Mouse (Mus musculus): ENCODE results near the gene Adamts15. TPM values are rescaled to one million over a fixed set of nuclear protein-coding genes. Genes with fewer than 3 reads are reported as not detected.

Adamts15 gene
- 1 to 10 TPM; 4.7 to 6.4 TPM for total RNA-seq (2021)

GRCm38 (mm10) chr9:30922197-30922894 is at the start of gene Adamts15:
Adamts15 (minus strand) TSS chr9:30922452.
- intact Hi-C loops (cut with DNase I) = no loop called here
- DNase-seq (ENCODE audit: low spot score in 2 of 2) = peak; percentile 36 to 54

GRCm38 (mm10) chr9:30971967-30972366 is 49.7 kb upstream of the Adamts15 start:
- no peak for DNase-seq (ENCODE audit: low spot score in 2 of 2)
- intact Hi-C loops (cut with DNase I) = no loop called here

GRCm38 (mm10) chr9:30970001-30970400 is 47.7 kb upstream of the Adamts15 start:
- DNase-seq (ENCODE audit: low spot score in 2 of 2) = no peak
- intact Hi-C loops (cut with DNase I) = no loop called here

GRCm38 (mm10) chr9:30968130-30968529 is 45.9 kb upstream of the Adamts15 start:
- intact Hi-C loops (cut with DNase I) = no loop called here

GRCm38 (mm10) chr9:30966881-30967280 is 44.6 kb upstream of the Adamts15 start:
- no peak for DNase-seq (ENCODE audit: low spot score in 2 of 2)
- intact Hi-C loops (cut with DNase I) = no loop called here

More at GRCm38 (mm10) chr9:30968130-30968529, 45.9 kb upstream of the Adamts15 start:
- no peak for DNase-seq (ENCODE audit: low spot score in 2 of 2)

GRCm38 (mm10) chr9:30964685-30965084 is 42.4 kb upstream of the Adamts15 start:
- intact Hi-C loops (cut with DNase I) = no loop called here

GRCm38 (mm10) chr9:30963780-30964179 is 41.5 kb upstream of the Adamts15 start:
- DNase-seq (ENCODE audit: low spot score in 2 of 2) = no peak
- intact Hi-C loops (cut with DNase I) = no loop called here

More at GRCm38 (mm10) chr9:30964685-30965084, 42.4 kb upstream of the Adamts15 start:
- no peak for DNase-seq (ENCODE audit: low spot score in 2 of 2)

GRCm38 (mm10) chr9:30955246-30955645 is 33.0 kb upstream of the Adamts15 start:
- intact Hi-C loops (cut with DNase I) = no loop called here
- no peak for DNase-seq (ENCODE audit: low spot score in 2 of 2)

GRCm38 (mm10) chr9:30953287-30953686 is 31.0 kb upstream of the Adamts15 start:
- intact Hi-C loops (cut with DNase I) = no loop called here
- DNase-seq (ENCODE audit: low spot score in 2 of 2) = no peak

- DNase-seq (ENCODE audit: low spot score in 2 of 2) = no peak
- intact Hi-C loops (cut with DNase I) = no loop called here
Observed at GRCm38 (mm10) chr9:30951461-30951860, 29.2 kb upstream of the Adamts15 start.

- intact Hi-C loops (cut with DNase I) = no loop called here
Observed at GRCm38 (mm10) chr9:30950592-30950991, 28.3 kb upstream of the Adamts15 start.

GRCm38 (mm10) chr9:30949971-30950370 is 27.7 kb upstream of the Adamts15 start:
- intact Hi-C loops (cut with DNase I) = no loop called here

More at GRCm38 (mm10) chr9:30950592-30950991, 28.3 kb upstream of the Adamts15 start:
- DNase-seq (ENCODE audit: low spot score in 2 of 2) = no peak

GRCm38 (mm10) chr9:30949422-30949821 is 27.2 kb upstream of the Adamts15 start:
- intact Hi-C loops (cut with DNase I) = no loop called here
- DNase-seq (ENCODE audit: low spot score in 2 of 2) = no peak

More at GRCm38 (mm10) chr9:30949971-30950370, 27.7 kb upstream of the Adamts15 start:
- DNase-seq (ENCODE audit: low spot score in 2 of 2) = no peak

GRCm38 (mm10) chr9:30945276-30945675 is 23.0 kb upstream of the Adamts15 start:
- no peak for DNase-seq (ENCODE audit: low spot score in 2 of 2)
- intact Hi-C loops (cut with DNase I) = no loop called here

- intact Hi-C loops (cut with DNase I) = no loop called here
- DNase-seq (ENCODE audit: low spot score in 2 of 2) = no peak
Observed at GRCm38 (mm10) chr9:30944234-30944633, 22.0 kb upstream of the Adamts15 start.

- intact Hi-C loops (cut with DNase I) = loop anchor here (2.0 kb wide), 2 partner anchors 87 to 139 kb away; partner anchors contain the start of gene Zbtb44
- no peak for DNase-seq (ENCODE audit: low spot score in 2 of 2)
Observed at GRCm38 (mm10) chr9:30943341-30943740, 21.1 kb upstream of the Adamts15 start.

GRCm38 (mm10) chr9:30942512-30943313 is 20.5 kb upstream of the Adamts15 start, which contains the start of gene Adamts8:
Adamts8 (plus strand) TSS chr9:30942562.
- DNase-seq (ENCODE audit: low spot score in 2 of 2) = peak; percentile 47 to 59
- intact Hi-C loops (cut with DNase I) = loop anchor here (2.0 kb wide), 2 partner anchors 88 to 140 kb away; partner anchors contain the start of gene Zbtb44

GRCm38 (mm10) chr9:30940328-30940727 is 18.1 kb upstream of the Adamts15 start:
- peak; percentile 85 to 90 for DNase-seq (ENCODE audit: low spot score in 2 of 2)
- intact Hi-C loops (cut with DNase I) = loop anchor here (1.0 kb wide), 1 partner anchor 460 kb away; no protein-coding TSS in a partner anchor

- peak in 1 of 2 experiments; percentile 38 for DNase-seq (ENCODE audit: low spot score in 2 of 2)
- intact Hi-C loops (cut with DNase I) = loop anchor here (5.0 kb wide), 1 partner anchor 375 kb away; no protein-coding TSS in a partner anchor
Observed at GRCm38 (mm10) chr9:30936674-30937438, 14.6 kb upstream of the Adamts15 start.
